Mouse (Mus musculus) lung, adult 2 months (tissue): Measurements from ENCODE around the gene Trpv3.

Experiments
- CTCF ChIP-seq: fragments of 200-500 bp; IDR thresholded peaks from 2 replicates; pipeline ENCODE4 v1.5.1; 2011; ENCODE audit warnings: mild to moderate bottlenecking, low read length, control low read depth; ENCODE audit not compliant: insufficient read depth
- POLR2A ChIP-seq: fragments of 200-500 bp; IDR thresholded peaks from 2 replicates; pipeline ENCODE4 v1.6.1; 2011; ENCODE audit warnings: low read depth, mild to moderate bottlenecking, control low read depth, low read length, borderline replicate concordance; ENCODE audit errors: extremely low read depth

DNA sequence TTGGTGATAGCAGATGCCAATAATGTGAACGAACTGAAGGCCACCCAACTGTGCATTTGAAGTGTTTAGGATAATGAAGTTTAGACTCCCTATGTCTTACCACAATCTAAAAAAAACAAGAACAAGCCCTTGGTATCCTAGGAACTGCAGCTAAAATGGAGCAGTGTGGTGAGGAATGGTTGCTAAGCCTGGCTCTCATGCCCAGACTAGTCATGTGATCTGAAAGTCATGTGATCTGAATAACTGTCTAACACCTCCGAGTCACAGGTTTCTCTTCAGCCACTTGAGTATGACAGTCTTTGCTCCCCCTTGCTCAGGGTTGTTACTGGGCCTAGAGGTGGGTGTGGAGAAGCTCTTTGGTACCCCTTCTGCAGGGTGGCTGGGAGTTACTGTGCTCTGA is 34.7 kb upstream of the Trpv3 start:
- TF ChIP-seq CTCF (no peak), POLR2A (no peak)
